Mouse (Mus musculus) heart, postnatal 0 days (tissue): ENCODE results near the gene Wdr46. TPM values are rescaled to one million over a fixed set of nuclear protein-coding genes. Genes with fewer than 3 reads are reported as not detected.

ENCODE experiments used
- ATAC-seq: fragments of 200-750 bp; cut with Nextera tagmentation; 2 replicates; pipeline ENCODE4 v1.8.0; 2017; ENCODE audit warnings: low read depth, moderate number of reproducible peaks, moderate library complexity; ENCODE audit not compliant: insufficient read depth
- DNase-seq: peaks from one replicate; pipeline ENCODE4 v3.0.0-alpha.2; 2016; ENCODE audit warnings: low spot score
- H3K27ac ChIP-seq: fragments of 300-500 bp; sonication (generic); 2 replicates; pipeline ENCODE4 v1.5.1; 2014; ENCODE audit warnings: low read depth, mild to moderate bottlenecking
- H3K27me3 ChIP-seq: fragments of 300-500 bp; sonication (generic); 2 replicates; pipeline ENCODE4 v1.6.1; 2014; ENCODE audit warnings: low read length, mixed read lengths; ENCODE audit not compliant: control insufficient read depth, insufficient read depth
- H3K36me3 ChIP-seq: fragments of 300-500 bp; sonication (generic); replicated peaks from 2 replicates; pipeline ENCODE4 v1.6.1; 2014; ENCODE audit warnings: low read length, mixed read lengths; ENCODE audit not compliant: control insufficient read depth, insufficient read depth
- H3K4me1 ChIP-seq: fragments of 300-500 bp; sonication (generic); 2 replicates; pipeline ENCODE4 v1.6.1; 2014; ENCODE audit warnings: antibody characterized with exemption; ENCODE audit not compliant: control insufficient read depth, insufficient read depth
- H3K4me2 ChIP-seq: fragments of 300-500 bp; sonication (generic); 2 replicates; pipeline ENCODE4 v1.6.1; 2014; ENCODE audit warnings: low read depth, mild to moderate bottlenecking, low read length, moderate library complexity
- H3K4me3 ChIP-seq: fragments of 300-500 bp; sonication (generic); 2 replicates; pipeline ENCODE4 v1.5.1; 2014; ENCODE audit warnings: low read depth, low read length
- H3K9ac ChIP-seq: fragments of 300-500 bp; sonication (generic); replicated peaks from 2 replicates; pipeline ENCODE4 v1.6.1; 2014; ENCODE audit warnings: low read depth, low read length, mixed read lengths
- H3K9me3 ChIP-seq: fragments of 300-500 bp; sonication (generic); replicated peaks from 2 replicates; pipeline ENCODE4 v1.6.1; 2016; ENCODE audit warnings: low read length; ENCODE audit not compliant: control insufficient read depth
- CTCF ChIP-seq: IDR thresholded peaks from 2 replicates; pipeline ENCODE4 v1.5.1; 2016; ENCODE audit warnings: antibody characterized with exemption, control low read depth, low read depth
- EP300 ChIP-seq: IDR thresholded peaks from 2 replicates; pipeline ENCODE4 v1.6.1; 2016; ENCODE audit warnings: antibody characterized with exemption, low read depth
- WGBS: fragments of 180-500 bp; shearing (Covaris S2); extraction: QIAGEN DNeasy Blood & Tissue Kit; methylation state at CpG from one replicate; pipeline ENCODE4 v1.1.7; 2014; 5-methylcytosine and 5-hydroxymethylcytosine counted together
- polyA plus RNA-seq: library from polyadenylated mRNA; unstranded; fragments of >200 nt; fragmentation: Nextera tagmentation; extraction: Ambion mirVana; gene quantifications from 2 replicates; pipeline ENCODE4 v1.2.1, GENCODE M21; 2015
- total RNA-seq: library from RNA; depleted of rRNA; stranded (reverse); fragments of >200 nt; gene quantifications from 2 replicates; pipeline ENCODE4 v1.2.3, GENCODE M21; 2014; ENCODE audit warnings: low replicate concordance

Gene Wdr46
- total and polyA plus RNA-seq, 2 experiments from 2014 or later: 6.7 to 11.1 TPM

DNA sequence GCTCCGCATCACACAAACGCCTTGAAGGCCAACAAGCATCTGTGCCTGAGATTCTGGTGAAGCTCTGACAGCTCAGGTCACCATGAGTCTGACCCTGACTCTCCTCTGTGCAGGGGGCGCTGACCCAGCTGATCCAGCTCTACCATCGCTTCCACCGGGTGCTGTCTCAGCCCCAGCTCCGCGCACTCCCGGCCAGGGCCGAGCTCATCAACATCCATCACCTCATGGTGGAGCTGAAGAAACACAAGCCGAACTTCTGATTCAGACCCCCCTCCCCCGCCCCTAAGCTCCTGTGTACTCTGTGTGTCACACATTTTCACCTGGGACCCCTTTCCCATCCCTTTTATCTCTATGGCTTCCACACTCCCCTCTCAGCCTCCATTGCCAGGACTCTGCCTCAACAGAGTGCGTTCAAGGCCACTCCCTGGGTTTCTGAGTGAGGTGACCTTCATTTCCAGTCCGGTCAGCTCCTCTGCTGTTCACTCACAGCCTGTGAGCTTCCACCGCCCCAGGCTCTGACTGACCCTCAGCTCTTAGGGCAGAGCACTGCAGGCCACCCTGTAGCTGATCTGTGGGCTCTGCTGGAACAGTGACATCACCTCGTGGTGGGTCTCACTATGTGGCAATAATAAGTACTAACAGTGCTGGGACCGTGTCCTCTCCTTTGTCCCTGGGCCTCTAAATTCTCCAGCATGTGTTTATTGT lies 25.5 kb downstream of the Wdr46 start:
- Histone ChIP-seq H3K4me3 (no peak overlapping the region), H3K4me2 (no peak overlapping the region), H3K9ac (no peak overlapping the region), H3K9me3 (peaks cover 7% of the 10 kb centered on the region; the same call in 1 of the 2 replicates), H3K27me3 (no peaks in the 10 kb centered on the region), H3K4me1 (no peaks in the 10 kb centered on the region), H3K27ac (no peak overlapping the region), H3K36me3 (peaks cover 37% of the 10 kb centered on the region)
- no peak for DNase-seq
- no peak for TF ChIP-seq EP300
- no peak for TF ChIP-seq CTCF
- ATAC-seq: no peak
- WGBS: 84% methylated on average over 16 of the region's 16 CpGs

DNA sequence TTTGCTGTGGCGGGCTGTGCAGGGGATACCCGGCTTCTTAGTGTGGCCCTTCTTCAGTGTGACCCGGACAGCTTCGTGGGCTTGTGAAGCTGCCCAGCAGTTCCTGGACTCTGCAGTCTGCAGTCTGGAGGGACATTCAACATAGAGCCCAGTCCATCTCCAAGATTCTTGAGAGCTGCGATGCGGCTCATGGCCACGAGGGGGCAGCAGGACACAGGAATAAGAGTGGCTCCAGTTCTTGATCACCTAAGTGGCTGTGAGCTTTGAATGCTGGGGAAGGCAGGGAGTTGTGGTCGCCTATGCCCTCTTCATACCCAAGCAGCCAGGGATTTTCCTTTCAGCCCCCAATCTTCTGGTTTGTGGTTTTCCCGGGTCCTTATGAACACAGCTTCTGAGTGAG lies 28.0 kb downstream of the Wdr46 start:
- 2% methylated on average over 9 of the region's 9 CpGs for whole genome bisulfite sequencing
- Histone ChIP-seq H3K4me1 (no peaks in the 10 kb centered on the region), H3K9ac (no peak overlapping the region), H3K4me2 (no peak overlapping the region), H3K36me3 (peaks cover 18% of the 10 kb centered on the region), H3K9me3 (peaks cover 7% of the 10 kb centered on the region; the same call in 1 of the 2 replicates), H3K4me3 (no peak overlapping the region), H3K27ac (no peak overlapping the region), H3K27me3 (no peaks in the 10 kb centered on the region)
- TF ChIP-seq EP300: no peak
- TF ChIP-seq CTCF: peak; percentile 95
- DNase-seq: peak; percentile 68
- peak; percentile 75 for ATAC-seq

DNA sequence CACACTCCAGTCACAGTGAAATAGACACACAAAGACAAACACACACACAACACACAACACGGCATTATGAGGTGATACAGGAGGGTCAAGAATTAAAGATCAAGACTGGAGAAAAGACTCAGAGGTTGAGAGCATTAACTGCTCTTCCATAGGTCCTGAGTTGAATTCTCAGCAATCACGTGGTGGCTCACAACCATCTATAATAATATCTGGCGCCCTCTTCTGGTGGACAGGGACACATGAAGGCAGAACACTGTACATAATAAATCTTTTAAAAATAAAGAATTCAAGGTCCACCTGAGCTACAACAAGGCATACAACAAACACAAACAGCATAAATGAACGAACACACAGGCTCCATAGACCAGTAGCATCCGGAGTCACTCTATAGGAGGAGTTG lies 28.5 kb downstream of the Wdr46 start:
- H3K4me3 ChIP-seq: no peak overlapping the region
- WGBS: 28% methylated on average over 5 of the region's 5 CpGs
- TF ChIP-seq EP300: no peak
- TF ChIP-seq CTCF: peak; percentile 38
- peaks cover 7% of the 10 kb centered on the region; the same call in 1 of the 2 replicates for H3K9me3 ChIP-seq
- no peak overlapping the region for H3K27ac ChIP-seq
- H3K4me1 ChIP-seq: no peaks in the 10 kb centered on the region
- ATAC-seq (peak; percentile 65; the same call in 1 of the 2 replicates), DNase-seq (peak; percentile 31)
- H3K27me3 ChIP-seq: no peaks in the 10 kb centered on the region
- H3K4me2 ChIP-seq: no peak overlapping the region
- peaks cover 15% of the 10 kb centered on the region for H3K36me3 ChIP-seq
- no peak overlapping the region for H3K9ac ChIP-seq

DNA sequence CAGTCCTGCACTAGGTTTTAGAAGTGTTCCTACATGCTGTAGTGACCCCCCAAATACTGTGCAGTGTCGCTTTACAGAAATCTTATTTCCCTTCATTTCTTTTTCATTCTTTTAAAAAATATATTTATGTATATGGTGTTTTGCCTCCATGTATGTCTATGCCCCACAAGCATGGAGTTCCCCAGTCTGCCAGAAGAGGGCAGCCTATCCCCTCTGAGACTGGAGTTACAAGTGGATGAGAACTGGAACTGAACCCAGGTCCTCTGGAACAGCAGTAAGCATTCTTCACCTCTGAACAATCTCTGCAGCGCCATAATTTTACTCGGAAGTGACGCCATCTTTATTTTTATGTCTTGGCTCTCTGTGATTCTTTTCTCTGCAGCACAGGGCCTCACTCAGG lies 28.9 kb downstream of the Wdr46 start:
- H3K4me3 ChIP-seq: no peak overlapping the region
- DNase-seq: no peak
- ATAC-seq: no peak
- H3K4me1 ChIP-seq: no peaks in the 10 kb centered on the region
- no peak overlapping the region for H3K9ac ChIP-seq
- H3K36me3 ChIP-seq: peaks cover 13% of the 10 kb centered on the region
- H3K4me2 ChIP-seq: no peak overlapping the region
- TF ChIP-seq CTCF: 0 out of 2 replicates have a peak, but pooled peaks have one; percentile 22
- TF ChIP-seq EP300: no peak
- no peaks in the 10 kb centered on the region for H3K27me3 ChIP-seq
- peaks cover 7% of the 10 kb centered on the region; the same call in 1 of the 2 replicates for H3K9me3 ChIP-seq
- no peak overlapping the region for H3K27ac ChIP-seq
- WGBS: 75% methylated on average over 4 of the region's 4 CpGs

DNA sequence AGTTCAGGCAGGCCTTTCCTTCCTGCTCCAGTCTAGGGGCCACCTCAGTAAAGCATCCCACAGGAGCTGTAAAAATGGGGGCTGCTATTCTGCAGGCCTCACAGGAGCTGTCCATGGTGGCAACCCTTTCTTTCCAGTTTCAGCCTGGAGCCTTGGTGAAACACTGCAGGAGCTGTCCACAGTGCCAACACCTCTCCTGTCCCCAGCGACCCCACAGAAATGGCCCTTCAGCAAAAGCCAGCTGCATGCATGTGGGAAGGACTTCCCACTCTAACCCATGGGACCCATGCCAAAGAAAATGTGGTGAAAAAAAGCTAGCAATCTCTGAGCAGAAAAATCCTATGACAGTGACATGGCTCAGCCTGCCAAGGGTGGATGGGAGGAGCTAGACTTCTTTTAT lies 32.2 kb downstream of the Wdr46 start:
- H3K4me2 ChIP-seq: no peak overlapping the region
- no peaks in the 10 kb centered on the region for H3K36me3 ChIP-seq
- H3K4me3 ChIP-seq: no peak overlapping the region
- no peak overlapping the region for H3K27ac ChIP-seq
- 0% methylated on average over 1 of the region's 1 CpGs for WGBS
- DNase-seq (peak; percentile 44), ATAC-seq (peak; percentile 36; the same call in 1 of the 2 replicates)
- H3K9ac ChIP-seq: no peak overlapping the region
- peaks cover 7% of the 10 kb centered on the region; the same call in 1 of the 2 replicates for H3K9me3 ChIP-seq
- H3K4me1 ChIP-seq: no peaks in the 10 kb centered on the region
- peaks cover 12% of the 10 kb centered on the region for H3K27me3 ChIP-seq
- TF ChIP-seq CTCF (no peak), EP300 (no peak)

DNA sequence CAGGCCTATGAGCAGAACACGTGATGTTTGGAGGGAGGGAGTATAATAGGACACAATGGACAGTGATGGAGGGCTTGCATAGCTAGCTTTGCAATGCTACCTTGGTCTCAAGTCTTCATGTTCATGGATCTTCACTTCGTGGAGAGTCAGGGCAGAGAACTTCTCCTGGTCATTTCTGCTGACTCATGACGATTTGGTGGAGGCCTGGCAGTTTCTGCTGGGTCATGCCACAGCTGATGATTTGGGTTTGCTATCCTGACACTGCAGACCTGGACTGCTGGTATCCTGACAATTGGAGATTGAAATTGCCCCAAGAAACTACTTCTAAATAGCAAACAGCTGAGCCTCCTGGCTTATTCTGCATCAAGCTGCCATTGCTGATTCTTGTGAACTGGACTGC lies 33.1 kb downstream of the Wdr46 start:
- Histone ChIP-seq H3K9ac (no peak overlapping the region), H3K4me2 (no peak overlapping the region), H3K27ac (no peak overlapping the region), H3K4me3 (no peak overlapping the region), H3K36me3 (no peaks in the 10 kb centered on the region), H3K27me3 (peaks cover 21% of the 10 kb centered on the region), H3K4me1 (peaks cover 7% of the 10 kb centered on the region; the same call in 1 of the 2 replicates), H3K9me3 (peaks cover 7% of the 10 kb centered on the region; the same call in 1 of the 2 replicates)
- ATAC-seq (no peak), DNase-seq (no peak)
- no peak for TF ChIP-seq EP300
- TF ChIP-seq CTCF: no peak
- 36% methylated on average over 3 of the region's 3 CpGs for WGBS
